Mouse (Mus musculus): ENCODE data around the gene Pbp2. TPM values are rescaled to one million over a fixed set of nuclear protein-coding genes. Genes with fewer than 3 reads are reported as not detected.

Gene Pbp2
- polyA plus RNA-seq, 1 experiment from 2014 or later: not detected

Other genes with a start within 250 kb of the Pbp2 start
- gene Gprc5a, start 244.8 kb downstream of the Pbp2 start, polyA plus RNA-seq (2015; fragmentation: Nextera tagmentation; extraction: Ambion mirVana): 5.1 TPM in 2 replicates
- not detected in 2 replicates for gene Gprc5d, start 192.1 kb downstream of the Pbp2 start, polyA plus RNA-seq (2015; fragmentation: Nextera tagmentation; extraction: Ambion mirVana)
- 8.0 and 8.4 TPM in 2 replicates for gene Fam234b, start 112.4 kb downstream of the Pbp2 start, polyA plus RNA-seq (2015; fragmentation: Nextera tagmentation; extraction: Ambion mirVana)
- 14.5 and 15.9 TPM in 2 replicates for gene Hebp1, start 112.4 kb downstream of the Pbp2 start, polyA plus RNA-seq (2015; fragmentation: Nextera tagmentation; extraction: Ambion mirVana)
- gene Gsg1, start 56.1 kb downstream of the Pbp2 start, polyA plus RNA-seq (2015; fragmentation: Nextera tagmentation; extraction: Ambion mirVana): 0.51 and 0.56 TPM in 2 replicates
- gene Emp1, start 52.1 kb upstream of the Pbp2 start, polyA plus RNA-seq (2015; fragmentation: Nextera tagmentation; extraction: Ambion mirVana): 37.4 and 38.4 TPM in 2 replicates

Data from heart, embryonic 13.5 days (tissue).